Mouse (Mus musculus): ENCODE measurements around the gene Jade1. TPM values are rescaled to one million over a fixed set of nuclear protein-coding genes. Genes with fewer than 3 reads are reported as not detected.

Jade1 gene
- polyA plus RNA-seq, 1 experiment from 2014 or later: 13.7 TPM

DNA sequence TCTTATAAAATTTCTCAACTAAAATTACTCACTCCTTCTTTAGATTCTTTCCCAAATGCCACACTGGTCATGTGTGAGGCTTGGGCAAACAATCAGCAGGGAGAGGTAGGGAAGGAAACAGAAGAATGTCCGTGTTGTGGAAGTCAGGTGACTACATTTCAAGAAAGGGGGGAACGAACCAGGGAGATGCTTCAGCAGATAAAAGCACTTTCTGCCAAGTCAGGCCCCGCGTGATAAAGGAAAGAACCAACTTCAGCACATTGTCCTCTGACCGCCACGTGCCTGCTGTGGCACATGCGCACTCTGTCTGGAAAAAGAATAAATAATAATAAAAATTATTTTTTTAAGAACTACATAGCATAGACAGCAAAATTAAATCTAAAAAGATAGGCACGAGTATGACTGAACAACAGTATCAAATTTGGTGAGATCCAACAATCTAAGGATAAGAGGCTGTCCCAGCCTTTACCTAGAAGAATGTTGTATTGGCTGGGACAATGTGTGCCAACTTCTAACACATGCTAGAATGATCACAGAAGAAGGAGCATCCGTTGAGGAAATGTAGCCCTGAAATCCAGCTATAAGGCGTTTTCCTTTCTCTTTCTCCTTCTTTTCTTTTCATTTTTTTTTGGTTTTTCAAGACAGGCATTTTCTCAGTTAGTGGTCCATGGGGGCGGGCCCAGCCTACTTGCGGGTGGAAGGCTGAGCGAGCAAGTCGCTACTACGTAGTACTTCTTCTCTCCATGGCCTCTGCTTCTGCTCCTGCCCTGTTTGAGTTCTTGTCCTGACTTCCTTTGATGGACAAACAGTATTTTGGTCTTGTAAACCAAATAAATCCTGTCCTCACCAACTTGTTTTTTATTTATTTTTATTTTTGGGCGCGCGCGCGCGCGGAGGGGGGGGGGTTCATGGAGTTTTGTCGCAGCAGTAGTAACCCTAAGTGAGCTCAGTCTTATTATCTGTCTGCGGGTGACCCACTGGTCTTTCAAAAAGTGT lies 753 bp upstream of the Jade1 start:
- WGBS: 93% methylated on average over 24 of the region's 24 CpGs
- H3K27me3 ChIP-seq (ENCODE audit: control insufficient read depth, insufficient read depth, low read length): no peaks in the 10 kb centered on the region
- H3K4me1 ChIP-seq (ENCODE audit: control insufficient read depth, insufficient read depth, low read length): no peaks in the 10 kb centered on the region
- H3K4me2 ChIP-seq (ENCODE audit: low read depth, severe bottlenecking): no peak overlapping the region
- no peaks in the 10 kb centered on the region for H3K9me3 ChIP-seq (ENCODE audit: control insufficient read depth, low read length)
- no peak overlapping the region for H3K4me3 ChIP-seq (ENCODE audit: low read depth, low read length)
- no peaks in the 10 kb centered on the region for H3K36me3 ChIP-seq (ENCODE audit: control insufficient read depth, insufficient read depth, low read length)
- H3K9ac ChIP-seq (ENCODE audit: low read length): no peak overlapping the region
- DNase-seq (ENCODE audit: low spot score) (no peak), ATAC-seq (ENCODE audit: insufficient number of reproducible peaks, low FRiP score, low TSS enrichment, low read depth) (no peak)
- no peak overlapping the region for H3K27ac ChIP-seq (replicated peaks; ENCODE audit: low read depth, low read length)

DNA sequence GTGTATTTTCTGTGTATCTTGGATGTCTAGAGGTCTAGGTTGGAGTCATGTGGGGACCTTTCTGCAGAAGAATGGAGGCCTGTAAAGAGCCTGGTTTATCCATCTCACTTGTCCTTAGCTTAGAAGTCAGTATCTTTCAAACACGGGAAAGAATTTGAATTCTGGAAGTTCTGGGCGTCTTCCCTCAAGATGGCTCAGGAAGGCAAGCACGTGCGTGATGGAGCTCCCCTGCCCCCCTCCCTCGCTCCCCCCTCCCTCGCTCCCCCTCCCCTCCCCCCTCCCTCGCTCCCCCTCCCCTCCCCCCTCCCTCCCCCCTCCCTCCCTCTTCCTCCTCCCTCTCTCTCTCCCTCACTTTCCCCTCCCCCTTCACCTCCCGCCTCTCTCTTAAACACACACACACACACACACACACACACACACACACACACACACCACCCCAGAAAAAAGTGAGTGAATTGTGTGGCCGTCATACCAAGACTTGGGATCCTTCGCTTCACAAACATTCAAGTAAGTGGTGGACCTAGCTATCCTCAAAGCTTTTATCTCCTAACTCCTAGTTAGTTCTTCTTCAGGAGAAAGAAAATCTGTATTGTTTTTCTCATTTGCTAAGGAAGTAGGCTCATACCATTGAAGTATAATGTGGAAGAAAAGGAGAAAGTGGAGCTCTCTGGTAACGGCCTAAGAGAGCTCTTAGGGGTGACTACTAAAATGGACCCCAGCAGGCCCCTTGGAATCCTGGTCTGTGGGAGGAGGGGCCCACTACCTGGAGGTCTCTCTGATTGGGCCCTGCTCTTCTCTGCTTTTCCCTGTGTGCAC lies 1.1 kb downstream of the Jade1 start:
- no peak for DNase-seq (ENCODE audit: low spot score)
- WGBS: 83% methylated on average over 9 of the region's 11 CpGs

DNA sequence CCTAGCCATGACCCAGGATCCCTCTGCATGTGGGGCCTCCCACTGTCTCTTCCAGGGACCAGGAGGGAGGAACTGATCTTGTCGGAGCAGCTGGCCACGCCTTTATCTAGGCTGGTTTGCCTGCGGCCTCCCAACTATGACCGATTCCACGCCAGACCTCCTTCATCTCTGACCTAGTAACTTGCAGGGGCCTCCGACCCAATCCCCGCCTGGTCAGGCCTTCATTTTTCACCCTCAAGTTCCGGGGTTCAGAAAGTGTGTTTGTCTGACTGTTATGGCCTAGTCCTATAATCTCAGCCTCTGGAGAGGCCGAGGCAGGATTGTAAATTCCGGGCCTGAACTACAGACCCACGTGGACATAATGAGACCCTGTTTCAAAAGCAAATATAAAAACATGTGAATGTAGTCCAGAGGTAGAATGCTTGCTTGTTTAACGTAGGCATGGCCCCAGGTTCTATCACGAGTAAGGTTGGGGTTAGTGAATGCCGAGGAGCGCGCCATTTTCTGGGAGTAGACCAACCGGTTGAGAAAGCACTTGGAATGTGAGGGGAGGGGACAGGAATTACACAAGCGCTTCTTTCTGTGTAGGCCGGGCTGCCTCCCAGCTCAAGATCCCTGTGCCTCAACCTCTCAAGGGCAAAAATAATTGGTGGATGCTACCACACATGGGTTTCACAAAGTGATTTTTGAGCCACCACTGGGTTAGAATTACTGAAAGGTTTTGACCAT lies 1.9 kb downstream of the Jade1 start:
- Histone ChIP-seq H3K9me3 (ENCODE audit: control insufficient read depth, low read length) (no peaks in the 10 kb centered on the region), H3K4me1 (ENCODE audit: control insufficient read depth, insufficient read depth, low read length) (no peaks in the 10 kb centered on the region), H3K4me2 (ENCODE audit: low read depth, severe bottlenecking) (no peak overlapping the region), H3K36me3 (ENCODE audit: control insufficient read depth, insufficient read depth, low read length) (no peaks in the 10 kb centered on the region), H3K9ac (ENCODE audit: low read length) (no peak overlapping the region), H3K27me3 (ENCODE audit: control insufficient read depth, insufficient read depth, low read length) (no peaks in the 10 kb centered on the region), H3K4me3 (ENCODE audit: low read depth, low read length) (no peak overlapping the region), H3K27ac (replicated peaks; ENCODE audit: low read depth, low read length) (no peak overlapping the region)
- no peak for ATAC-seq (ENCODE audit: insufficient number of reproducible peaks, low FRiP score, low TSS enrichment, low read depth)
- 93% methylated on average over 19 of the region's 19 CpGs for WGBS
- no peak for DNase-seq (ENCODE audit: low spot score)

More for the DNA sequence above, 1.1 kb downstream of the Jade1 start:
- H3K36me3 ChIP-seq (ENCODE audit: control insufficient read depth, insufficient read depth, low read length): no peaks in the 10 kb centered on the region
- no peak for ATAC-seq (ENCODE audit: insufficient number of reproducible peaks, low FRiP score, low TSS enrichment, low read depth)
- H3K4me1 ChIP-seq (ENCODE audit: control insufficient read depth, insufficient read depth, low read length): no peaks in the 10 kb centered on the region
- H3K9me3 ChIP-seq (ENCODE audit: control insufficient read depth, low read length): no peaks in the 10 kb centered on the region
- H3K4me2 ChIP-seq (ENCODE audit: low read depth, severe bottlenecking): no peak overlapping the region
- H3K9ac ChIP-seq (ENCODE audit: low read length): no peak overlapping the region
- H3K4me3 ChIP-seq (ENCODE audit: low read depth, low read length): no peak overlapping the region
- no peak overlapping the region for H3K27ac ChIP-seq (replicated peaks; ENCODE audit: low read depth, low read length)
- H3K27me3 ChIP-seq (ENCODE audit: control insufficient read depth, insufficient read depth, low read length): no peaks in the 10 kb centered on the region

DNA sequence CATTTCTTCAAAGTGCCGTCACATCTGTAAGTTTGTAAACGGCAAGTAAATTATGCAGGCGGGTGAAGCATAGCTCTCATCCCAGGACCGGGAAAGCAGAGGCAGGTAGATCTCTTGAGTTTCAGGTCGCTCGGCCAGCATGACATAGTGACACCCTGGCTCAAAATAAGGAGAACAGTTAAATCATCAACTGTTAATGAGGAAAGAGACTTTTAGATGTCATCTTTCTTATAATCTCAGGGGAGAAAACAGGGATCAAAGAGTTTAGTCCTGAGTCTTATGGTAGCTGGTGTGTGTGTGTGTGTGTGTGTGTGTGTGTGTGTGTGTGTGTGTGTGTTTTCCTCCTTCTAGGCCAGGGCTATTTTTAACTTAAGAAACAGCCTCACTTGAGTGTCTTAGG lies 5.0 kb downstream of the Jade1 start:
- no peak overlapping the region for H3K4me3 ChIP-seq (ENCODE audit: low read depth, low read length)
- H3K9ac ChIP-seq (ENCODE audit: low read length): no peak overlapping the region
- no peak overlapping the region for H3K4me2 ChIP-seq (ENCODE audit: low read depth, severe bottlenecking)
- H3K27me3 ChIP-seq (ENCODE audit: control insufficient read depth, insufficient read depth, low read length): no peaks in the 10 kb centered on the region
- no peaks in the 10 kb centered on the region for H3K36me3 ChIP-seq (ENCODE audit: control insufficient read depth, insufficient read depth, low read length)
- H3K4me1 ChIP-seq (ENCODE audit: control insufficient read depth, insufficient read depth, low read length): peaks cover 5% of the 10 kb centered on the region; the same call in 1 of the 2 replicates
- WGBS: 85% methylated on average over 6 of the region's 6 CpGs
- no peak overlapping the region for H3K27ac ChIP-seq (replicated peaks; ENCODE audit: low read depth, low read length)
- DNase-seq (ENCODE audit: low spot score) (no peak), ATAC-seq (ENCODE audit: insufficient number of reproducible peaks, low FRiP score, low TSS enrichment, low read depth) (no peak)
- no peaks in the 10 kb centered on the region for H3K9me3 ChIP-seq (ENCODE audit: control insufficient read depth, low read length)

DNA sequence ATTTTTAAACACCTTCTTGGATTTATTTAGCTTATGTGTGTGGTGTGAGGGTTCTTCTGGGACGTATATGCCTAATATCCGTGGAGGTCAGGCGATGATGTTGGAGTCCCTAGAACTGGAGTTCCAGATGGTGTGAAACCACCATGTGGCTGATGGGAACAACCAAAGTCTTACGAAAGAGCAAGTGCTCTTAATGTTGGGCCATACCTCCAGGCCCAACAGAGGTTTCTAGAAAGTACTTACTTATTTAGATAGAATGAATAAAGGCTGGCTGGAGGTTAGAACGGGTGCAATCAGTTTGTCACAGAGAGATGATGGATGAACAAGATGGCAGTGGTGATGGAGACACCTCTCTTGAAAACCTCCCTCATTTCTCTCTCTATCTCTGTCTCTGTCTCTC lies 6.3 kb downstream of the Jade1 start:
- H3K4me2 ChIP-seq (ENCODE audit: low read depth, severe bottlenecking): no peak overlapping the region
- no peak for ATAC-seq (ENCODE audit: insufficient number of reproducible peaks, low FRiP score, low TSS enrichment, low read depth)
- no peak overlapping the region for H3K27ac ChIP-seq (replicated peaks; ENCODE audit: low read depth, low read length)
- H3K9me3 ChIP-seq (ENCODE audit: control insufficient read depth, low read length): no peaks in the 10 kb centered on the region
- no peaks in the 10 kb centered on the region for H3K36me3 ChIP-seq (ENCODE audit: control insufficient read depth, insufficient read depth, low read length)
- 87% methylated on average over 5 of the region's 5 CpGs for WGBS
- H3K27me3 ChIP-seq (ENCODE audit: control insufficient read depth, insufficient read depth, low read length): no peaks in the 10 kb centered on the region
- H3K4me3 ChIP-seq (ENCODE audit: low read depth, low read length): no peak overlapping the region
- peaks cover 5% of the 10 kb centered on the region; the same call in 1 of the 2 replicates for H3K4me1 ChIP-seq (ENCODE audit: control insufficient read depth, insufficient read depth, low read length)
- DNase-seq (ENCODE audit: low spot score): no peak
- no peak overlapping the region for H3K9ac ChIP-seq (ENCODE audit: low read length)

DNA sequence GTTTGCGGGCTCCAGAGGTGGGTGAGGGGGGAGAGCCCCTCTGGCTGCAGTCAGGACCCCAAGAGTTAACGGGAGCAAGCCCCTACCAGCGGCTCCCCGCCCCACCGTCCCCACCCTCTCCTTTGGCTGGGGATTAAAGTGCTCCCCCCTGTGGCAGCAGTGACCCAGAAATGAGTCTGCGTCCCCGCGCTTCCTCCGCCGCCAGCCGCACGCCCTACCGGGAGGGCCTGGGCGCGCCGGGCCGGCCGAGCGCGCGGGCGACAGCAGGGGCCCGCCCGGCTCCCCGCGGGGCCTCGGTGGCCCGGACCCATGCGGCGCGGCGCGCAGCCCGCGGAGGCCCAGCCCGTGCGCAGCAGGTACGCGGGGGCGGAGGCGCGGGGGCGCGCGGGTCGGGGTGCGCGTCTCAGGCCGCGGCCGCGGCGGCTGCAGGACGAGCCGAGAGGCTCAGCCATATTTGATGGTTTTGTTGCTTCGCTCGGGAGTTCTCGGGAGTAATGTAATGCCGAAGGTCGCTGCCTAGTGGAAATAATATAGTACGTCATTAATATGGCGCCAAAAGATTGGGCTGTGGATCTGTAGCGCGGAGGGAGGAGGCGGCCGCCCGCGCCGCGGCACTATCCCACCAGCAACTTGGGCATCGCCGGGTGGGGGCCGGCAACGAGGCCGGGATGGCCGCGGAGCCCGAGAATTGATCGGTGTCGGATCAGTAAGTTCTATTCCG lies 7.8 kb downstream of the Jade1 start:
- ATAC-seq (ENCODE audit: insufficient number of reproducible peaks, low FRiP score, low TSS enrichment, low read depth): peak; percentile 38
- Histone ChIP-seq H3K27me3 (ENCODE audit: control insufficient read depth, insufficient read depth, low read length) (no peaks in the 10 kb centered on the region), H3K4me2 (ENCODE audit: low read depth, severe bottlenecking) (peak overlapping the region; percentile 94), H3K36me3 (ENCODE audit: control insufficient read depth, insufficient read depth, low read length) (no peaks in the 10 kb centered on the region), H3K4me1 (ENCODE audit: control insufficient read depth, insufficient read depth, low read length) (peaks cover 5% of the 10 kb centered on the region; the same call in 1 of the 2 replicates), H3K9ac (ENCODE audit: low read length) (peak overlapping the region; percentile 86), H3K4me3 (ENCODE audit: low read depth, low read length) (peak overlapping the region; percentile 66), H3K9me3 (ENCODE audit: control insufficient read depth, low read length) (no peaks in the 10 kb centered on the region), H3K27ac (replicated peaks; ENCODE audit: low read depth, low read length) (peak overlapping the region; percentile 80; the same call in 1 of the 2 replicates)
- peak; percentile 86 for DNase-seq (ENCODE audit: low spot score)
- WGBS: under 1% methylated on average over 80 of the region's 81 CpGs

DNA sequence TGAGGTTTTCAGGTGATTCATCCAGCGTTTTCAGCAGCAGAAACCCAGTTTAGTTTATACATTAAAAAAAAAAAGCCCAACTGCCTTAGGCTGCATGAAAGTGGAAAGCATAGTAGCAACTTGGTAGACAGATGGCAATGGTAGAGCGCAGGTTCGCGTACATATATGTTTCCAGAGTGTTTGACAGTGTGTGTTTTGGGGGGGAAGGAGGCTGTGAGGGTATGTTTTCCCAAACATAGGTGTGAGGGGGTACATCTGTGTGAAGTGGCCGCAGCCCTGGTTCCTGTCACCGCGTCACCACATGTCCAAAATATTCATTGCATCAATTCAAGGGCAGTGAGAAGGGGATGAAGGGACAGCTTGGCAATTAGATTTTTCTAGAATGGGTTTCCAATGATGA lies 8.5 kb downstream of the Jade1 start:
- Histone ChIP-seq H3K4me1 (ENCODE audit: control insufficient read depth, insufficient read depth, low read length) (peaks cover 5% of the 10 kb centered on the region; the same call in 1 of the 2 replicates), H3K9ac (ENCODE audit: low read length) (peak overlapping the region; percentile 86; the same call in 1 of the 2 replicates), H3K27me3 (ENCODE audit: control insufficient read depth, insufficient read depth, low read length) (no peaks in the 10 kb centered on the region), H3K9me3 (ENCODE audit: control insufficient read depth, low read length) (no peaks in the 10 kb centered on the region), H3K4me3 (ENCODE audit: low read depth, low read length) (peak overlapping the region; percentile 66), H3K4me2 (ENCODE audit: low read depth, severe bottlenecking) (peak overlapping the region; percentile 94), H3K27ac (replicated peaks; ENCODE audit: low read depth, low read length) (0 out of 2 replicates have a peak overlapping the region, but pooled peaks have one; percentile 80), H3K36me3 (ENCODE audit: control insufficient read depth, insufficient read depth, low read length) (no peaks in the 10 kb centered on the region)
- ATAC-seq (ENCODE audit: insufficient number of reproducible peaks, low FRiP score, low TSS enrichment, low read depth): no peak
- under 1% methylated on average over 7 of the region's 7 CpGs for WGBS
- peak; percentile 53 for DNase-seq (ENCODE audit: low spot score)

All from limb, embryonic 11.5 days (tissue).